Mouse (Mus musculus) spleen, adult 2 months (tissue): Measurements from ENCODE around the gene Hecw2.

Source experiments
- CTCF ChIP-seq: fragments of 200-500 bp; IDR thresholded peaks from 2 replicates; pipeline ENCODE4 v1.5.1; 2011; ENCODE audit warnings: mild to moderate bottlenecking, inconsistent platforms; ENCODE audit not compliant: insufficient read depth, insufficient read length, insufficient replicate concordance; ENCODE audit errors: extremely low read depth
- POLR2A ChIP-seq: fragments of 200-500 bp; IDR thresholded peaks from 2 replicates; pipeline ENCODE4 v1.6.1; 2011; ENCODE audit warnings: low read depth, low read length, inconsistent platforms

DNA sequence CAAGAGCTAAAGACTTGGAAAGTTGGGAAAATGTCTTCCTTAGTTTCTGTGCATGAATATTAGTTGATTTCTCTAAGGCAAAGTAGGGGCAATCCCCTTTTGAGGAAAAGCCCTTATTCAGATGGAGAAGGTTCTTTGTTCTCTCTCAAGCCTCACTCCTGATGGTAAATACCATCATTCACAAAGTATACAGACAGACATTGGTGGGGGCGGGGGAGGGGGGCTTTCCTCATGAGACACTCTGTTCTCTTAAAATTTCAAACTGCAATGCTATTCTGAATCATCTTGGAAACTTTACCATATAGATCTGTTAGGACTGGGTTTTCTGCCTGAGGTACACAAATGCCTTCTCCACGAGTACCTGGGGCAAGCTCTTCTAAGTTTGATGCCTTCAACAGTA lies 355.6 kb downstream of the Hecw2 start:
- TF ChIP-seq POLR2A (no peak), CTCF (no peak)
